Mouse (Mus musculus) thymus, adult 2 months (tissue): ENCODE results near the gene Pole. TPM values are rescaled to one million over a fixed set of nuclear protein-coding genes. Genes with fewer than 3 reads are reported as not detected.

Experiments used
- DNase-seq: peaks from one replicate; pipeline ENCODE4 v3.0.0; 2021
- H3K27ac ChIP-seq: fragments of 200-500 bp; 2 replicates; pipeline ENCODE4 v1.5.1; 2012; ENCODE audit warnings: low read length, control low read depth; ENCODE audit not compliant: control insufficient read depth, insufficient read depth
- H3K27me3 ChIP-seq: fragments of 200-500 bp; 2 replicates; pipeline ENCODE4 v1.6.1; 2012; ENCODE audit warnings: mild to moderate bottlenecking, low read length, moderate library complexity, mixed read lengths; ENCODE audit not compliant: control insufficient read depth, insufficient read depth
- H3K36me3 ChIP-seq: fragments of 200-500 bp; 2 replicates; pipeline ENCODE4 v1.6.1; 2012; ENCODE audit warnings: mild to moderate bottlenecking, low read length, moderate library complexity; ENCODE audit not compliant: control insufficient read depth, insufficient read depth
- H3K4me1 ChIP-seq: fragments of 200-500 bp; replicated peaks from 2 replicates; pipeline ENCODE4 v1.6.1; 2012; ENCODE audit warnings: low read length; ENCODE audit not compliant: control insufficient read depth, insufficient read depth
- H3K4me3 ChIP-seq: fragments of 200-500 bp; 2 replicates; pipeline ENCODE4 v1.5.1; 2012; ENCODE audit warnings: mild to moderate bottlenecking, low read length, control low read depth, moderate library complexity; ENCODE audit not compliant: control insufficient read depth, insufficient read depth
- CTCF ChIP-seq: fragments of 200-500 bp; IDR thresholded peaks from 2 replicates; pipeline ENCODE4 v1.5.1; 2012; ENCODE audit warnings: mild to moderate bottlenecking, control low read depth, low read length, moderate library complexity, borderline replicate concordance; ENCODE audit not compliant: control insufficient read depth, poor library complexity, insufficient read depth; ENCODE audit errors: extremely low read depth
- POLR2A ChIP-seq: fragments of 200-500 bp; IDR thresholded peaks from 2 replicates; pipeline ENCODE4 v1.6.1; 2012; ENCODE audit warnings: mild to moderate bottlenecking, low read length, control low read depth, moderate library complexity; ENCODE audit not compliant: control insufficient read depth, poor library complexity, insufficient read depth; ENCODE audit errors: extremely low read depth
- WGBS: fragments of 180-500 bp; shearing (Covaris S2); methylation state at CpG from one replicate; pipeline ENCODE4 v1.1.7; 2018; 5-methylcytosine and 5-hydroxymethylcytosine counted together
- polyA plus RNA-seq: library from polyadenylated mRNA; depleted of rRNA; stranded (reverse); fragments of >200 nt; gene quantifications from 2 replicates; pipeline ENCODE4 v1.2.3, GENCODE M21; 2012

Pole gene
- polyA plus RNA-seq, 1 experiment = 27.5 TPM

DNA sequence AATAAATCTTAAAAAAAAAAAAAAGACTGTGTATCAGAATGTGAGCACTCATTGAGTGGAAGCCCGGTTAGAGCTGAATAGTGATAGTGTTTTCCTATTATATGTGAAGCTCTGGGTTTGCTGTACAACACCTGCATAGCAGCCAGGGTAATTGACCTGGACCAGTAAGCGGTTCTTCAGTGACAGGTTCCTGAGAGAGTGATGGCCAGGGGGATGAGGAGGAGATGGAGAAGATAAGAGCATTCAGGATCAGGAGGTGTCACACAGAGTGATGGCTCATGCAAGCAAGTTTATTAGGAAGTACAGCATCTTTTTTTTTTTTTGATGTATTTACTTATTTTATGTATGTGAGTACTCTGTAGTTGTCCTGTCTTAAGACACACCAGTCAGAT is 974 bp downstream of the Pole start:
- 65% methylated on average over 2 of the region's 2 CpGs for WGBS
- TF ChIP-seq CTCF (no peak), POLR2A (no peak)
- no peak for DNase-seq
- H3K27ac ChIP-seq = no peak overlapping the region
- H3K4me3 ChIP-seq = no peak overlapping the region
- H3K27me3 ChIP-seq = no peaks in the 10 kb centered on the region
- H3K4me1 ChIP-seq = peaks cover 7% of the 10 kb centered on the region
- peaks cover 4% of the 10 kb centered on the region; the same call in 1 of the 2 replicates for H3K36me3 ChIP-seq

DNA sequence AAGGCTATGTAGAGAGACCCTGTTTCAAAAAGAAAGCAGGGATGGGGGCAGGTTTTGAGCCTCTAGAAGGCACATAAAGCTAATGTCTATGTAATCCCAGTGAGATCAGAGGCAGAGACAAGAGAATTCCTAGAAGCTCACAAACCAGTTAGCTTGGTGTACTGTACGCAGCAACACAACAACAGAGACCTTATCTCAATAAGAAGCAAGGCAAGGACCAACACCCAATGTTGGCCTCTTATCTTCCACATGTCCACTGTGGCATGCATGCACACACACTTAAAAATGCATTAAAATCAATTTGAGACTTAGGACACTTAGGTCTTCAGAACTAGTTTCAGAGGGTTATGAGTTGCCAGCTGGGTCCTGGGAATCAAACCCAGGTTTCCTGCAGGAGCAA is 5.5 kb downstream of the Pole start:
- no peak for DNase-seq
- H3K27me3 ChIP-seq = no peaks in the 10 kb centered on the region
- H3K4me3 ChIP-seq = no peak overlapping the region
- H3K4me1 ChIP-seq = no peaks in the 10 kb centered on the region
- peaks cover 11% of the 10 kb centered on the region for H3K36me3 ChIP-seq
- WGBS = 91% methylated on average over 1 of the region's 1 CpGs
- TF ChIP-seq POLR2A = no peak
- no peak for TF ChIP-seq CTCF
- no peak overlapping the region for H3K27ac ChIP-seq

DNA sequence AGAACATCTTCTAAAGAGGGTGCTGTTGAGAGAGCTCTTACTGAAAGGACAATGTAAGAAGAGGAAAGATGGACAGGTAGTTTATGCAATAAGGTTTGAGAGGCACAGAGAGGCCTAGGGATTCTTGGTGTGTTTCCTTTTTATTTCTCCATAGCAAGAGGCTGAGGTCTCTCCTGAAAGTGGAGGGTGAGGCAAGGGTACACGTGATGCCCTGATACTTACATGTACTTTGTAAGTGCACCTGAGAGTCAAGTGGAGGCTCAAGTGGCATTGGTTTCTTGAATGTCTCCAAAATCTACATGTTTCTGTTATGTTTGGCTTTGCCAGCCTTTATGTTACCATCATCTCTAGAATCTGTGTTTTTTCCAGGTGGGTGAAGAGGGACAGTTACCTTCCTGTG is 10.5 kb downstream of the Pole start:
- WGBS = 94% methylated on average over 1 of the region's 1 CpGs
- Histone ChIP-seq H3K4me1 (no peaks in the 10 kb centered on the region), H3K27ac (no peak overlapping the region), H3K36me3 (peaks cover 21% of the 10 kb centered on the region), H3K27me3 (no peaks in the 10 kb centered on the region), H3K4me3 (no peak overlapping the region)
- no peak for DNase-seq
- TF ChIP-seq CTCF (no peak), POLR2A (no peak)

DNA sequence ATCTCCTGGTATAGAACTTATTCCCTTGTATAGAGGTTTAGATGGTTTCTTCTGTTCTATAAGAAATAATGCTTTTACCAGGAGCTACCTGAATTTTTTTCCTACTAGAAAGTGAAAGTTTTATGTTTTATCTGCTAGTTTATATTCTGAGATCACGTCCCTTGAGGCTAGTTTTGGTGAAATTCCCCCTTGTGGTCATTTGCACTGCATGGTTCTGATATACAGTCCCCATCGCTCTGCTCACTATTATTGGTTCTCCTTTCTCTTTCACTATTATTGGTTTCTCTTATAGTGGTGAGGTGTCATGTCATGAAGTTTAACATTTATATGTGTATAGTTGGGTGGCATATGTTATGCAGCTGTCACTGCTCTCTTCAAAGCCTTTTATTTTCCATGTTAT is 14.5 kb downstream of the Pole start:
- Histone ChIP-seq H3K27ac (no peak overlapping the region), H3K4me3 (no peak overlapping the region), H3K36me3 (peaks cover 22% of the 10 kb centered on the region), H3K27me3 (no peaks in the 10 kb centered on the region), H3K4me1 (no peaks in the 10 kb centered on the region)
- no peak for DNase-seq
- WGBS = 93% methylated on average over 2 of the region's 2 CpGs
- TF ChIP-seq POLR2A = no peak
- TF ChIP-seq CTCF = no peak

DNA sequence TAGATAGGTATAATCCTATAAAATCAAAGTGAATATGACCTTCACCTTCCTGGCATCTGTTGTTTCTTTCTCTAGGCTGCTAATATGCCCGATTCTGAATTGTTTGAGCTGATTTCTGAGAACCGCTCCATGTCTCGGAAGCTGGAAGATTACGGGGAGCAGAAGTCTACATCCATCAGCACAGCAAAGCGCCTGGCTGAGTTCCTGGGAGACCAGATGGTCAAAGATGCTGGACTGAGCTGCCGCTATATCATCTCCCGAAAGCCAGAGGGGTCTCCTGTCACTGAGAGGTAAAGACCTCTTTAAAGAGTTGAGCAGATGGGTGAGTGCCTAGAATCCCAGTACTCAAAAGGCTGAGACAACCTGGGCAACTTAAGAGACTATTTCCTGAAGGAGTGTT is 22.8 kb downstream of the Pole start:
- no peak overlapping the region for H3K27ac ChIP-seq
- no peak for DNase-seq
- 97% methylated on average over 7 of the region's 7 CpGs for WGBS
- peaks cover 37% of the 10 kb centered on the region for H3K36me3 ChIP-seq
- TF ChIP-seq CTCF = no peak
- TF ChIP-seq POLR2A = no peak
- H3K27me3 ChIP-seq = no peaks in the 10 kb centered on the region
- no peak overlapping the region for H3K4me3 ChIP-seq
- no peaks in the 10 kb centered on the region for H3K4me1 ChIP-seq

DNA sequence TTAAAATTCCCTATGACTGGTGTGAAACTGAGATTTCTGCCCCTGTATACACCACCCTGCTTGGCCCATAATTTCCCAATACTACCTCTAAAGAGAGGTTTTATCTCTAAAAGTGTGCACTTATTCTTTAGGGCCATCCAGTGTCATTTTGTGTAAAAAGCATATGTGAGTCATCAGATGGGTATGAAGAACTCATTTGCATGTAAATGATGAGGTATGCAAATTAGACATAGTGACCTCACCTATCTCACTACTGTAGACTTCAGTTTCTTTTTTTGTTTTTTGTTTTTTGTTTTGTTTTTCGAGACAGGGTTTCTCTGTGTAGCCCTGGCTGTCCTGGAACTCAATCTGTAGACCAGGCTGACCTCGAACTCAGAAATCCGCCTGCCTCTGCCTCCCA is 27.0 kb downstream of the Pole start:
- TF ChIP-seq POLR2A (no peak), CTCF (no peak)
- WGBS = 96% methylated on average over 3 of the region's 3 CpGs
- DNase-seq = no peak
- Histone ChIP-seq H3K27me3 (no peaks in the 10 kb centered on the region), H3K4me1 (no peaks in the 10 kb centered on the region), H3K36me3 (peaks cover 20% of the 10 kb centered on the region), H3K4me3 (no peak overlapping the region), H3K27ac (no peak overlapping the region)

DNA sequence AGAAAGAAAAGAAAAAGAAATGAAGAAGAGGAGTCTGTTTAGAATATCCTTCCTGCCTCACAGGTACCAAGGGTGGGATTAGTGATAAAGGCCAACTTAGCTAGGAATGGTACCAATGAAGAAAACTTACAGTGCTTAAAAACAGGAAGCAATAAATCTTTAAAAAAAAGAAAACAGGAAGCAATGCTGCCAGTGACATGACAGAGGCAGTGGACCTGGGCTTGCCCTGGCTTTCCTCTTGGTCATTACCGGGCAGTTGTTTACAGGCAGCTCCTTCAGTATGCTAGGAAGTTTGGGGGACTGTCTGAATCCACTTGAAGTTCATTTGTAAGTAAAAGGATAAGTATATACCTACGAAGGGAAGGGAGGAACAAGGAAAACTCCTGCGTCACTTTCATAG is 44.4 kb downstream of the Pole start:
- H3K4me3 ChIP-seq = no peak overlapping the region
- no peak for TF ChIP-seq CTCF
- no peak for TF ChIP-seq POLR2A
- no peaks in the 10 kb centered on the region for H3K27me3 ChIP-seq
- no peaks in the 10 kb centered on the region for H3K4me1 ChIP-seq
- 84% methylated on average over 3 of the region's 3 CpGs for WGBS
- peaks cover 30% of the 10 kb centered on the region for H3K36me3 ChIP-seq
- no peak for DNase-seq
- H3K27ac ChIP-seq = no peak overlapping the region
